Mouse (Mus musculus) cerebellum, postnatal 10 days (tissue): ENCODE measurements around the gene Fibin.

Source experiments
- DNase-seq, 2 experiments: peaks; one replicate each; pipeline ENCODE4 v3.0.0; 2021; ENCODE audit warnings: mixed read lengths in 2 of 2

The Fibin gene

GRCm38 (mm10) chr2:110313305-110313824 lies 49.6 kb downstream of the Fibin start:
- no peak for DNase-seq
